In genomic region chr9:31118520-31119298, GRCm38 (mm10) we compare ENCODE assay signal across 9 mouse cellular contexts. TPM values are rescaled to one million over a fixed set of nuclear protein-coding genes. Genes with fewer than 3 reads are reported as not detected.
DNase-seq lines count a peak whose midpoint lies in the region; ATAC-seq and TF ChIP-seq lines count a peak whose summit lies in the region.
"Had no signal": no experiment of that assay in that cellular context is flagged by ENCODE, and none has a peak within 500 bp of the region (broad histone marks: within the 10 kb centered on the region; RNA-seq: fewer than 3 reads in every experiment).

No protein-coding gene starts in this region.

- no peak overlapping the region for H3K27ac ChIP-seq in heart, embryonic 11.5 days (ENCODE audit: low read depth, low read length)
- H3K27ac ChIP-seq in heart, adult 2 months = no peak overlapping the region
- H3K27ac ChIP-seq in midbrain, embryonic 10.5 days (replicated peaks) = no peak overlapping the region
- H3K27ac ChIP-seq in midbrain, embryonic 11.5 days (ENCODE audit: low read depth, low read length) = no peak overlapping the region
- H3K27ac ChIP-seq: liver, embryonic 15.5 days had no signal

- no peak for DNase-seq in heart, adult 2 months
- peak; percentile 40 for DNase-seq in midbrain, embryonic 10.5 days (ENCODE audit: low spot score)
- no peak for DNase-seq in midbrain, embryonic 11.5 days (ENCODE audit: low spot score, missing footprints)
- peak; percentile 79 for DNase-seq in hindlimb bud, embryonic 11.5 days (ENCODE audit: extremely low spot score, low read depth, low spot score)
- peak; percentile 70 for DNase-seq in yolk sac, embryonic 10.5 days (ENCODE audit: low spot score)
- no peak for DNase-seq in cerebellum, postnatal 25 days
- no peak for DNase-seq in left cerebral cortex, postnatal 25 days (ENCODE audit: low spot score in 2 of 2)

- H3K4me3 ChIP-seq in heart, embryonic 11.5 days (ENCODE audit: low read depth, low read length) = no peak overlapping the region
- no peak overlapping the region for H3K4me3 ChIP-seq in heart, adult 2 months
- no peak overlapping the region for H3K4me3 ChIP-seq in midbrain, embryonic 10.5 days
- H3K4me3 ChIP-seq in midbrain, embryonic 11.5 days (ENCODE audit: low read depth, low read length) = no peak overlapping the region
- H3K4me3 ChIP-seq: liver, embryonic 15.5 days had no signal

- no peak overlapping the region for H3K4me2 ChIP-seq in heart, embryonic 11.5 days
- no peak overlapping the region for H3K4me2 ChIP-seq in midbrain, embryonic 11.5 days
- H3K4me2 ChIP-seq: liver, embryonic 15.5 days had no signal

- TF ChIP-seq POLR2A in heart, adult 2 months (IDR thresholded peaks at IDR 0.05; ENCODE audit: insufficient read depth, low read depth, low read length) = no peak

- no peaks in the 10 kb centered on the region for H3K9me3 ChIP-seq in heart, embryonic 11.5 days (replicated peaks; ENCODE audit: control insufficient read depth, low read length)
- H3K9me3 ChIP-seq in midbrain, embryonic 10.5 days (replicated peaks) = no peaks in the 10 kb centered on the region
- H3K9me3 ChIP-seq in midbrain, embryonic 11.5 days (ENCODE audit: control insufficient read depth, low read length) = no peaks in the 10 kb centered on the region
- H3K9me3 ChIP-seq: liver, embryonic 15.5 days had no signal

- TF ChIP-seq EP300 in heart, adult 2 months (IDR thresholded peaks at IDR 0.05; ENCODE audit: insufficient read depth, low read depth, low read length) = no peak

- H3K36me3 ChIP-seq in heart, embryonic 11.5 days (ENCODE audit: control insufficient read depth, insufficient read depth, low read length) = no peaks in the 10 kb centered on the region
- no peaks in the 10 kb centered on the region for H3K36me3 ChIP-seq in heart, adult 2 months (ENCODE audit: control insufficient read depth, insufficient read depth, low read length)
- H3K36me3 ChIP-seq in midbrain, embryonic 10.5 days = no peaks in the 10 kb centered on the region
- no peaks in the 10 kb centered on the region for H3K36me3 ChIP-seq in midbrain, embryonic 11.5 days (ENCODE audit: control insufficient read depth, insufficient read depth, low read length)
- H3K36me3 ChIP-seq: liver, embryonic 15.5 days had no signal

- H3K9ac ChIP-seq in heart, embryonic 11.5 days (ENCODE audit: low read depth, low read length) = no peak overlapping the region
- H3K9ac ChIP-seq in heart, adult 2 months (ENCODE audit: low read depth, low read length) = no peak overlapping the region
- no peak overlapping the region for H3K9ac ChIP-seq in midbrain, embryonic 11.5 days (ENCODE audit: low read length)
- H3K9ac ChIP-seq: liver, embryonic 15.5 days had no signal

- H3K4me1 ChIP-seq in heart, embryonic 11.5 days (ENCODE audit: control insufficient read depth, insufficient read depth, low read length) = peaks cover 19% of the 10 kb centered on the region
- no peaks in the 10 kb centered on the region for H3K4me1 ChIP-seq in heart, adult 2 months (ENCODE audit: control insufficient read depth, insufficient read depth, low read length)
- peaks cover 25% of the 10 kb centered on the region; the same call in 1 of the 2 replicates for H3K4me1 ChIP-seq in midbrain, embryonic 10.5 days
- H3K4me1 ChIP-seq in midbrain, embryonic 11.5 days (ENCODE audit: control insufficient read depth, insufficient read depth, low read length) = no peaks in the 10 kb centered on the region
- H3K4me1 ChIP-seq: liver, embryonic 15.5 days had no signal

- no peaks in the 10 kb centered on the region for H3K27me3 ChIP-seq in heart, embryonic 11.5 days (ENCODE audit: control insufficient read depth, insufficient read depth, low read length)
- H3K27me3 ChIP-seq in heart, adult 2 months (ENCODE audit: control insufficient read depth, insufficient read depth, low read length) = no peaks in the 10 kb centered on the region
- no peaks in the 10 kb centered on the region for H3K27me3 ChIP-seq in midbrain, embryonic 10.5 days (ENCODE audit: low read depth, poor library complexity, severe bottlenecking)
- H3K27me3 ChIP-seq in midbrain, embryonic 11.5 days (ENCODE audit: control insufficient read depth, insufficient read depth, low read length) = no peaks in the 10 kb centered on the region

- no peaks in the 10 kb centered on the region for H3K79me2 ChIP-seq in heart, adult 2 months (replicated peaks; ENCODE audit: control insufficient read depth, insufficient read depth, low read length)

- TF ChIP-seq CTCF in heart, adult 2 months (IDR thresholded peaks at IDR 0.05) = no peak

- 29% methylated on average over 11 of the region's 11 CpGs for WGBS in heart, embryonic 11.5 days (ENCODE audit: insufficient replicate concordance)
- 34% methylated on average over 11 of the region's 11 CpGs for WGBS in heart, adult 2 months
- 41% methylated on average over 11 of the region's 11 CpGs for WGBS in midbrain, embryonic 10.5 days
- WGBS in midbrain, embryonic 11.5 days = 41% methylated on average over 11 of the region's 11 CpGs

- peak; percentile 74; the same call in 1 of the 2 replicates for ATAC-seq in heart, embryonic 11.5 days (replicated peaks; ENCODE audit: insufficient number of reproducible peaks, low FRiP score, low TSS enrichment)
- ATAC-seq in midbrain, embryonic 11.5 days (ENCODE audit: low FRiP score) = no peak

- intact Hi-C loops in heart, adult 2 months (cut with DNase I) = no loop called here
- intact Hi-C loops in left cerebral cortex, postnatal 25 days (cut with DNase I) = no loop called here

RNA-seq across cellular contexts. Expression of gene St14, which starts 12.9 kb away (rescaled TPM):
- polyA plus RNA-seq in heart, embryonic 11.5 days (2014; fragmentation: Nextera tagmentation; extraction: Ambion mirVana) = 0.63 and 0.96 TPM in 2 replicates
- total RNA-seq in heart, adult 2 months (2021) = under 1 TPM; 0.25 to 0.55 TPM
- polyA plus RNA-seq in heart, adult 2 months (2012; rRNA removed) = 0.18 and 1.2 TPM in 2 replicates
- 2.5 and 2.7 TPM in 2 replicates for polyA plus RNA-seq in midbrain, embryonic 10.5 days (2016; fragmentation: Nextera tagmentation; extraction: Ambion mirVana)
- polyA plus RNA-seq in midbrain, embryonic 11.5 days (2014; fragmentation: Nextera tagmentation; extraction: Ambion mirVana) = 0.54 and 0.60 TPM in 2 replicates
- 1 to 10 TPM in 1 of 2 experiments, under 1 TPM in 1; 0.60 to 1.3 TPM for total RNA-seq in left cerebral cortex, postnatal 25 days (2021)

Comparison
In these comparisons a context has a peak if more than half of its experiments do, and no peak if none do; other contexts are left out.
1. DNase-seq: peak in midbrain, embryonic 10.5 days (single experiment), hindlimb bud, embryonic 11.5 days (single experiment) and yolk sac, embryonic 10.5 days (single experiment); none in heart, adult 2 months (0 of 2), midbrain, embryonic 11.5 days (single experiment), cerebellum, postnatal 25 days (0 of 2) and left cerebral cortex, postnatal 25 days (0 of 2).